Mouse (Mus musculus) T-helper 2 cell (primary cell): ENCODE results near the gene Gm14305.
"Not testable (repeated sequence)": the region's sequence is repeated elsewhere in the genome, so short reads cannot be mapped to it uniquely, and the experiment has no call there.

Experiments
- in situ Hi-C: fragments of 300-600 bp; cut with MboI, MseI; formaldehyde crosslinking; loops from one replicate; pipeline ENCODE4 v1.15.1; 2025; ENCODE audit warnings: high pct_unique_total_duplicates

The Gm14305 gene

GRCm38 (mm10) chr2:176708051-176708450, at the start of gene Gm14305:
Gm14305 (plus strand) TSS chr2:176708328.
- in situ Hi-C loops, result loop anchor here (25.0 kb wide), 1 partner anchor 1221 kb away; no protein-coding TSS in a partner anchor

- in situ Hi-C loops, result not testable (repeated sequence)
Measured at GRCm38 (mm10) chr2:176670222-176670621, 37.9 kb upstream of the Gm14305 start, which contains the start of gene Zfp973. Zfp973 (plus strand) TSS chr2:176670522.
